Mouse (Mus musculus) urinary bladder, adult 18-20 months (tissue): ENCODE measurements around the gene Nfe2.

ENCODE experiments used
- DNase-seq, 2 experiments: peaks; one replicate each; pipeline ENCODE4 v3.0.0; 2022; ENCODE audit warnings: low spot score in 2 of 2, mixed read lengths in 2 of 2

The Nfe2 gene

DNA sequence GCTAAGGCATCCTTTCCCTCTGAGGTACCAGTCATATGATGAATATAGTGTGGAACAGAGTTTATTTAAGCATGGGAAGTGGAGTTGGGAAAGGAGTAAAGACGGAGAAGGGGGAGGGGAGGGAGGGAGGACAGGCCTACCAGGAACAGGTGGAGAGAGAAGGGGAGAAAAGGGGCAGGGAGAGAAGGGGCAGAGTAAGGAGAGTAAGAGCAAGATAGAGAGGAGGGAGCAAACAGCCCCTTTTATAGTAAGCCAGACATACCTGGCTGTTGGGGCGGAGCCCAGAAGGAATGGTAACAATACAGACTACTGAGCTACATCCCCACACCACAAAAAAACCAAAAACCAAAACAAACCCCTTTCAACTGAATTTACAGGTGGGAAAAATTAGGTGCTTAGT is 42.2 kb downstream of the Nfe2 start:
- no peak for DNase-seq

DNA sequence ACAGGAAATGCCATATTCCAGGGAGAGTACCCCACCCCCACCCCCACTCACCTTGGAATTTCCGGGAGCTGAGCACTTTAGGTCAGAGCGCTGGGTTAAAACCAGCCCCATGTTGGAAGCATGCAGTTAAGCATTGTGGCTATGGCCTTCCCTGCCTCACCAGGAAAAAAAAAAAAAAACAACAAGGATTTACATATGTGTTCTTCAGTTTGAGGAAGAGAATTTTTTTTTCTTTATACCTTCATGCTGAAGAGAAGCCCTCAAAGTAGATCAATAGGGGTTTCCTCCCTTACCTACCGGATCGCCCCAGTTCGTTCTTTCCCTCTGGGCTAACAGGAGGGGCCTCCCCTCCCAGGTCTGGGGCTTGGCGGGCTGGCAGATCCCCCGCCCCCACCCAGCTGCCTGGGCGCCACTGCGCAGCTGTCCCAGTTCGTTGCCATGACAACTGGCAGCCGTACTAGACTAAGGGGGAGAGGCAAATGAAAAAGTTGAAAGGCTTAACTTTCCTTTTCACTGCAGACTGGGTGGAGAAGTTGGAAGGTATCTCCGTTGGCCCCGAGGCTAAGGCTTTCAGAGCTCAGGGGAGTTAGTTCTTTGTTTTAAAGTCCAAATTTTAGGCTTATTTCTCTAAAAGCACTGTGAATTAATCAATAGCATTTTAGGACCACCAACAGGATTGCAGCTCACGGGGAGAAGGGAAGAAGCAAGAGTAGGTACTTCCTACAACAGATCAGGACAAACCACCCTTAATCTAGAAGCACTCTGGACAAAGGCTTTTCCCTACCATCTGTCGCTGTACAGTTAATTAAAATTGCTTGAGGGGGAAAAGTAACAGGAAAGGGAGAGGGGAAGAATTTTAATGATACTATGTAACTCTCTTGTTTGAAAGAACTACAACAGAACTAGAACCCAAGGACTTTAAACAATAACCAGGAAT is 43.0 kb downstream of the Nfe2 start:
- DNase-seq = peak; percentile 59 to 78

DNA sequence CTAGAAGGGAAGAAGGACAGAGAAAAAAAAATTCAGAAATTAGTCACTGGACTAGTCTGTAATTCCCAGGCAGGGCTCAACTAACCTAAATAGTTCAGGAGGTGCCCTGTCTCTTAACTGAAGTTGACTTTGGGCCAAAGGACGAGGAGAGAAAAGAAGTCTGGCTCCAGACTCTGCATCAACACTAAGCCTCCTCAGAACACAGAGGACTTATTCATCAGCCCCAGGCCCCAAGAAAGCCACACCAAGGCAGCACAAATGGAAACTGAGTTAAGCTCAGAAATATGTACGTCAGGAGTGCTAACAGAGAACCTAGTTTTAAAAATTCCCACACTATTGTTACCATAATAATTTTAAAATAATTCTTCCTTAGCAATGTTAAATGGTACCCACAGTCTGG is 44.1 kb downstream of the Nfe2 start:
- no peak for DNase-seq

DNA sequence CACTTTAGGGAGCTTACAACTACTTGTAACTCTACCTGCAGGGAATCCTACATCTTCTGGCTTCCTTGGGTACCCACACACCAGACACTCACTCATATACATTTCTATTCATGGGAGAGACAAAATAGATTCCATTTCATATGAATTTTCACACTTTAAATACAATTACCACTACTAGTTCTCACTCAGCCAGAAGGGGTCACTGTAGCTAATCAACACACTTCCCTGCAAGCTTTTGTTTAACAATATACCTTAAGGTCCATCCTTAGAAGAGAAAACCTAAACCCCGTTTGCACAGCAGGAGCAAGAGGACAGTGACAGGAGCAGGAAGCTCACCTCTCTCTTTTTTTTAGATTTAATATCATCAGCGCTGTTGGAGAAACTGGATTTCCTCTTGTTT is 53.0 kb downstream of the Nfe2 start:
- DNase-seq = no peak

DNA sequence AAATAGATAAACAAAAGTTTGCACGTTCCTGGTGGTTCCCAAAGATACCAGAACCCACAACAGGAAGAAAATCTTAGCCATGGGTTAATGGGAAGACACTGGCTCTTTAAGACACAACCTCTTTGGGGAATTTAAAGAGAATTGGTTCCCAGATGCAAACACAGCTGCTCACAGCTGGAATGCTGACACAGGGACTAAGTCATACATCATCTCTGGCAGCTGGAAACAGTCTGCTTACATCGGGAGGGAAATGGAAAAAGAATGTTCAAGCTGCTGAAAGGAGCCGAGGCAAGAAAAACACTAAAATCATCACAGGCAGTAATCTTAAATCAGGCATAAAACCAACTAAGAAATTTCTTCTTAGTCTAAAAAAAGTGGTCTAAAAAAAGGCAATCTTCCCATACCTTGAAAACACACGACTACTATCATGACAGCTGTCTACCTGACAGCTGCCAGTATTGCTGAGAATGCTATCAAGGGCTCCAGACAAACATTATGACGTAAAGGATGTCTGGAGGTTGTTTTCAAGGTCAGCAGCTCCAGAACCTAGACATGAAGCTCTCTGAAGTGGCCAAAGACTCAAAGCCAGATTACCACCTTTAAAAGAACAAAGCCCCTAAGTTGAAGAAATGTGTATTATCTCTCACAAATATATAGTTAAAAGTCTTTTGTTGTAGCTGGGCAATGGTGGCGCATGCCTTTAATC is 56.0 kb downstream of the Nfe2 start:
- no peak for DNase-seq
